Mouse (Mus musculus): ENCODE data around the gene Thra.
"Not testable (repeated sequence)": the region's sequence is repeated elsewhere in the genome, so short reads cannot be mapped to it uniquely, and the experiment has no call there.

Thra gene

DNA sequence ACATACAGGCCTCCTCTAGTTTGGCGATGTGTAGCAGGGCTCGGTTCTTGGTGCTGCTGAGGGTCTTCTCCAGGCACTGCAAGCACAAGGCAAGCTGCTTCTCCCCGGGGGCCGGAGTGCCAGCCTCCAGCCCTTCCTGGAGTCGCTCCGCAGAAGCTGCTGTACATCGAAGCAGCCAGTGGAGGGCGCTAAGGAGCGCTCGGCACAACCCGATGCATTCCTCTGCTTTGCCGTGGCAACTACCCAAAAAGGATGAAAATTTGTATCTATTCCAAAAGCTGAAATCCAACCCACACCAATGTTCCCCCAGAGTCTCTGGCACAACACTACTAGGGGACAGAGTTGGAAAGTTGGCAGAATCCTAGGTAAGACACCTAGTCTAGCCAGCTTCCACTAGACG lies 22.5 kb upstream of the Thra start:
- peak; percentile 24 for DNase-seq (ENCODE audit: low read depth)

- DNase-seq (ENCODE audit: low read depth) = no peak
Measured at GRCm38 (mm10) chr11:98720756-98721155, 19.7 kb upstream of the Thra start.

DNA sequence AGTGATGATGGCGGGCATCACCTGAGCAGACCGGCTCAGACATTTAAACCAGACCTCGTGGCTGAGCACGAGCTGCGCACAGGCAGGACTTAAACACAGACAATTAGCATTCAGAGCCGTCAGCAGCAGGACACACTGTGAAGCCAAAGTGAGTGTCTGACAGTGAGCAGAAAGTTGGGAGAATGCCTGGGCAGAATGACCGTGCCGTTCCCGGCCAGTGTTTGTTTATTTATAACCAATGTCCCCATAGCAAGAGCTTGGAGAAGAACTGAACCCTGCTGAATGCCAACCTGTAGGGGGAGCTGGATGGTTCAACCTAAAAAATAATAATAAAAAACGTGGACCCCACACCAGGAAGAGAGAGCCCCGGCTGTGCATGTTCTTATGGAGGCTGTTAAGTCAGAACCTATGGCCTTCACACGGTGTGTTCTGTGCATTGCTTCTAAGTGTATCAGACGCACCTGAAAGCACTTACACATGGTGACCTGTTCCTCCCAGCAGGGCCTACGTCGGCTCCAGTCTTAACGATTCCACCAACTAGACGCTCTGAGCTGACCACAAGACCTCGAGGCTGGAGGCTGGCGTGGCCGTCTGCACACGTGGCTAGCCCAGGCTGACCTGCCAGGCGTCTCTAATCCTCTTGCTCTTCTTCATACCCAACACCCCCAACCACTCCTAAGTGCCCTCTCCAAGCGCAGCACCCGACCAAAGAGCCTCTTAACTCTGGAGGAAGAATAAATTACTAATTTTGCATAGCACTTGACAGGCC lies 18.8 kb upstream of the Thra start:
- DNase-seq (ENCODE audit: low read depth) = no peak

GRCm38 (mm10) chr11:98723098-98723497 lies 17.3 kb upstream of the Thra start:
- DNase-seq (ENCODE audit: low read depth) = no peak

DNA sequence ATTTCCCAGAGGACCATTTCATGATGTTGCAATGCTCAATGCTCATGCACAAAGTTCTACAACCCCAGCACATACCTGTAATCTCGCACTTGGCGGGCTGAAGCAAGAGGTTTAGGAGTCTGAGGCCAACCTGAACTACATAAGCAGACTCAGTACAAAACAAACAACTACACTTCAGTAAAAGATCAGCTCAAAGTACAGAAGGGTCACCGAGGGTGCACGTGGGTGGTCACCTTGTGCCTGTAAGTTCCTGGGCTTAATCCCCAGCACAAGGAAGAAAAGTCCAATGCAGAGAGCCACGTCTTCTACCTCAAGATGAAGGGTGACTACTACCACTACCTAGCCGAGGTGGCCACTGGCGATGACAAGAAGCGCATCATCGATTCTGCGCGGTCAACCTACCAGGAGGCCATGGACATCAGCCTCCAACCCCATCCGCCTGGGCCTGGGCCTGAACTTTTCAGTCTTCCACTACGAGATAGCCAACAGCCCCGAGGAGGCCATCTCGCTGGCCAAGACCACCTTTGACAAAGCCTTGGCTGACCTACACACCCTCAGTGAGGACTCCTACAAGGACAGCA lies 14.4 kb upstream of the Thra start:
- no peak for DNase-seq (ENCODE audit: low read depth)

DNA sequence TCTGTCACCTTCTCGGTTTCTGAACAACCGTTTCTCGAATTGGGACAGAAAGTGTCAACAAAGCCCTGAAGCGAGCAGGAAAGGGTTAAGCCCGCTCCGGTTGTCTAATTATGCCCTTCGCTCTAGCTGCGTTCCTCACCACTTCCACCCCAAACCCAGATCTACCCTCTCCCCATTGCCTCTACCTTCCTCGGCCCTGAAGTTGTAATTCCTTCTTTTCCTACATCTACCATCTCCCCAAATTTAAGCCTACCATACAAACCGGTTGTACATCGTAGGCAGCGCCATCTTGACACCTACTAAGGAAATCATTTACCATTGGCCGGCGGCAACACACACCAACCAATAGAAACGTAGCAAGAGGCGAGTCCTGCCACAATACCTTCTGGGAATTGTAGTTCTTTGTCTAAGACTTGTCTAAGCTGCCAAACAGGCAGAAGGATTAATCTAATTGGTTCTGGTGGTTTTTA lies 11.3 kb upstream of the Thra start, which contains the start of gene Med24:
TSS of gene Med24 (minus strand) at position 317 of the 470 bp plus-strand sequence.
- peak; percentile 96 for DNase-seq (ENCODE audit: low read depth)

DNA sequence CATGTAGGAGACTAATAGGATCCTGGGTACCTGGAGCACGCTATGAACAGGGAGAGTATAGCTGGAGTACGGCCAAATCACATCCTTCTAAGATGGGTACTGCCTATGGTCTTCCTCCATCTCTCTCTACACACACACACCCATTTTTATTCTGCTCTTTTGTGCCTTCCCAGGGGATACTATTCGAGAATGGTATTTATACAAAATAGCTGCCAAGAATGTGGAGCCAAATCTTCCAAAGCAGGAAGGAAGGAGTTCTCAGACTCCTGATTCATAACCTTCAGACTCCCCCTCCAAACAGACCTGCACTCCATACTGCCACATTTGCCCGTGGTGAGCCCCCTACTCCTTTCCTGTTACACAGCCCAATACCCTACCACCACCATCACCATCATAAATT lies 9.7 kb upstream of the Thra start:
- DNase-seq (ENCODE audit: low read depth) = no peak

- no peak for DNase-seq (ENCODE audit: low read depth)
Measured at GRCm38 (mm10) chr11:98731134-98731533, 9.3 kb upstream of the Thra start.

- peak; percentile 43 for DNase-seq (ENCODE audit: low read depth)
Measured at GRCm38 (mm10) chr11:98734020-98734419, 6.4 kb upstream of the Thra start.

GRCm38 (mm10) chr11:98735111-98735510 lies 5.3 kb upstream of the Thra start:
- no peak for DNase-seq (ENCODE audit: low read depth)

GRCm38 (mm10) chr11:98736176-98736575 lies 4.3 kb upstream of the Thra start:
- no peak for DNase-seq (ENCODE audit: low read depth)

- DNase-seq (ENCODE audit: low read depth) = not testable (repeated sequence)
Measured at GRCm38 (mm10) chr11:98737220-98737619, 3.2 kb upstream of the Thra start.

DNA sequence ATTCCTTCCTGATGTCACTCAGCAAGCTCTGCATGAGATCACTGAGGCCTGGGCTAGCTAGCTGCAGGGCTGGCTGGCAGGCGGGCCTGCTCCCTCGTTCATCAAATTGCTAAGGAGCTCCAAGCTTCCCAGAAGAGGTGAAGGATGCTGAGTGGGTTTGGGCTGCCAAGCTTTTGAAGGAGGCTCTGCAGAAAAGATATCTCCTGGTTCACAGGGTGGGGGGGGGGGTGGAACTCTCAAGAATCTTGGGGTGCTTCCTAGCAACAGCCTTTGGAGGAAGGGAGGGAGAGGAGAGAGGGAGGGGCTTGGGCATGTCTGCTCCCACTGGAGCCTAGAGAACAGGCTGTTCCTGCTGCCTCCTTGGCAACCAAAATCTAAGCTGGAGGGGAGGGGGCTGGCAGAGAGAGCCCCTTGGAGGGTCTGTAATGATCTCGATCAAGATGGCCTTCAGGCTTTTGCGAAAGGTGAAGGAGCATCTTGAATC lies 2.0 kb upstream of the Thra start:
- no peak for DNase-seq (ENCODE audit: low read depth)

GRCm38 (mm10) chr11:98738925-98739324 lies 1.5 kb upstream of the Thra start:
- DNase-seq (ENCODE audit: low read depth) = no peak

- no peak for DNase-seq (ENCODE audit: low read depth)
Measured at GRCm38 (mm10) chr11:98740026-98740392, 429 bp upstream of the Thra start.

DNA sequence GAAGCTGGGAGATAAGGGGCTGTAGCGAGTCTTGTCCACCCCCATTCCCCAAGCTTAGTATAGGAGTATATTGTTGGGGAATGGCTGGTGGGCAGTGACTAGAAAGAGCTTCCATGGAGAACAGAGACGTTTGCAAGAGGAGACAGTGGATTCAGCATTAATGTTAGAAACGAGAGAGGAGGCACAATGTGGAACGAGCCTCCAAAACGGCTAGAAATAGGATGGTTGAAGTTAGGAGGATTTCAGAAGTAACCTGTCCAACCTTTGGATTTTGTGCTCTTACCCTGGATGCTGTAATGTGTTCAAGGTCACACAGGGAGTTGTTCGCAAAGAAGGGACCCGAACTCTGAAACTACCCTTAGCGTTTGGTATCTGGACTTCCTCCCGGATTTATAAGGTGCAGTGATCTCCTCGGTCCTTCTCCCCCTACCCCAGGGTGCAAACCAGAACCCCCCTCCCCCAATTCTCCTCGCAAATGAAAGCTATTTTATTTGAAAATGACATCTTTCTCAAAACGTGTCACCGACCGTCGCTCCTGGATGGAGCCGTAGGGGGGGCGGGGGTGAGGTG lies 698 bp downstream of the Thra start:
- DNase-seq (ENCODE audit: low read depth) = no peak

- DNase-seq (ENCODE audit: low read depth) = peak; percentile 58
Measured at GRCm38 (mm10) chr11:98741622-98742396, 1.4 kb downstream of the Thra start.

DNA sequence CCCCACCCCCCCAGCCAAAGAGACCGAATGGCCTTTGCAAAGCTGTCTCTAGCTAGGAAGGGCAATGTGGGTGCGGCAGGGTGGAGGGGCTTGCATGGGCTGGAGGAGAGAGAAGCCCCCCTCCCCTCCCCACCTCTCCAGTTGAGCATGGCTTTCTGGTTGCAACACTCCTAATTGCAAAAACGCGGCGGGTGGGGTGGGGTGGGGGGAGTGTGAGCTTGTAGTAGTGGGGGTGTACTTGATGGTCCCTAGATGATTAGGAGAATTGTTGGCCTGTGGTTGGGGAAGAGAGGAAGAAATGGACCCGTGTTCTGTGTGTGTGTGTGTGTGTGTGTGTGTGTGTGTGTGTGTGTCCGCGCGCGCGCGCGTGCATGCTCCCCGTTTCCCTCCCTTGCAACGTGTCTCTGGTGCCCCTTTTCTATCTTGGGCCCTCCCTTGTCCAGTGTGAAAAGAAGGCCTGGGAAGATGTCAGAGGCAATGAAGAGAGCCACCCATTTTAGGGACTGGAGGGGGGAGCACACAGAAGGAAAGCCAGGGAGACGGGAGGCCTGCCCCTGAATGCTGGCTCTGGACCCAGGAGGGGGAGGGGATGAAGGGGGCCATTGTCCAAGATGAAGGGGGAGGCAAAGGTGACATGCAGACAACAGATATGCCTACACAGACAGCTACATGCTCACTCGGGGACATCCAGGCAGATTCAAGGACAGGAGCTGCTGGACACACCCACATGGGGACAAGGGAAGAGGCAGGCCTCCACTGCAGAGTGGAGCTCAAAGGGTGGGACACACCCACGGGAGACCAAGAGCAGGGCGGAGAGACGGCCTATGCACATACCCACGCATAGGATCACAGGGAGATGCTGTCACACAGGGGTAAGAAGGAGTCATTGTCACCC lies 2.2 kb downstream of the Thra start:
- peak; percentile 66 for DNase-seq (ENCODE audit: low read depth)

DNA sequence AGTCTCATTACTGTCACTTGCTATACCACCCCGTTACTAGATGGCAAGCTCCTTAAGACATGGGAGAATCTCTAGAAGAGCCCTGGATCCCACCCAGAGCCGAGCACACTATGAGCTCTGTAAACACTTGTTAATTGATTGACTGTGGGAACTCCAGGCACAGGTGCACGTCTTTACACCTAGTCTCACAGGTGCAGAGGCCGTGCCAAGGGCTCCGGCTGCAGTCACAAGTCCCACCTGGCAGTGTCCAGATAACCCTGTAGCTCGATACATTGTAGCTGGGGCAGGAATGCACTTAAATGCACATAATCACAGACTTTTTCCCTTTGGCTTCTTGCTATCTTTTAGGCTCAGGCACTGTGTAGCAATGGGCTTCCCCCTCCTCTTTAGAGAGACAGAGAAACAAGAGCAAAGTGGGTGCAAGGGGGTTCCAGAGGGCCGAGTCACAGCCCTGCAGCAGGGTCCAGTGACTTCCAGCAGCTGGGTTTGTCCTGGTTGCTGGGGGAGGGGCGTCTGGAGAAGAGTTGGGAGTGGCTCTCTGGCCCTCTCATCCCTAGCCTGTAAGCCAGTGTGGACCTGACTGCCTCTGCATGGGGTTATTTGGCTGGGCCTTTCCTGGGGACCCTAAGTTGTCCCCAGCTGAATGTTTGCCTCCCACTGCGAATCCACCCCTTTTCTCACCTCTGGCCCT lies 3.4 kb downstream of the Thra start:
- DNase-seq (ENCODE audit: low read depth) = no peak

GRCm38 (mm10) chr11:98744456-98745019 lies 4.1 kb downstream of the Thra start:
- DNase-seq (ENCODE audit: low read depth) = no peak
